Mouse (Mus musculus) gastrocnemius, adult 2 months (tissue): ENCODE data around the gene Slc13a4. TPM values are rescaled to one million over a fixed set of nuclear protein-coding genes. Genes with fewer than 3 reads are reported as not detected.

Experiments
- DNase-seq: peaks from one replicate; pipeline ENCODE4 v3.0.0; 2022
- H3K27ac ChIP-seq: fragments of 200-600 bp; 2 replicates; pipeline ENCODE4 v1.8.1; 2022; ENCODE audit warnings: mild to moderate bottlenecking
- H3K4me3 ChIP-seq: fragments of 200-600 bp; 2 replicates; pipeline ENCODE4 v1.8.1; 2022; ENCODE audit warnings: mild to moderate bottlenecking, moderate library complexity
- CTCF ChIP-seq: fragments of 200-600 bp; IDR thresholded peaks from 2 replicates; pipeline ENCODE4 v1.8.1; 2022; ENCODE audit warnings: antibody characterized with exemption, mild to moderate bottlenecking, moderate library complexity
- intact Hi-C: fragments of 180-260 bp; cut with DNase I; formaldehyde crosslinking; loops from one replicate; pipeline ENCODE4 v1.15.1; 2025
- long read RNA-seq, 2 experiments: library from polyadenylated mRNA; stranded (forward); transcript quantifications; one replicate each; pipeline ENCODE4 v2.0.0; 2021
- total RNA-seq, 2 experiments: library from RNA; stranded (reverse); gene quantifications; 2 replicates each; pipeline ENCODE4 v1.2.3; 2021

The Slc13a4 gene
- under 1 TPM in 1 of 2 experiments, not detected in 1; 0.06 TPM for total RNA-seq
- long read RNA-seq, experiment 1 = 0 reads
- long read RNA-seq, experiment 2 = 0 reads

DNA sequence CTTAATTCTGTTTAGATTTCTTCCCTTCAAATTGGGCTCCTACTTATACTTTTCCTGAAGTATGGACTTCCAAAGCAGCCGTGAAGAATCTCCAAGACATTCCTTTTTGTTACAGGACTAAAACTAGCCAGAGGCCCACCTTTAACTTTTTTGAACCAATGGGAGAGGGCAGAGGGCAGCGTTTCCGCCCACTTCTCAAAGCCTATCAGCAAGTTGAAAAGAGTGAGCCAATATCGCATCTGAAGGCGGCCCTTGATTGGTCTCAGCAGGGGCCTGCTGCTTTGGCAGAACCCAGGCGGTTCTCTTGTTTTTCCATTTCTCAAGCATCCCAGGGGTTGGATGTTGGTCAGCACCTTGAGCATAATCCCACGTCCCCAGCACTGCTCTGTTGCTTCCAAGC is at the start of gene Slc13a4:
Gene Slc13a4 (minus strand): TSS at position 95 of the 400 bp plus-strand sequence.
- no peak for DNase-seq
- intact Hi-C loops = no loop called here
- TF ChIP-seq CTCF = no peak
- Histone ChIP-seq H3K27ac (no peak within 1 kb of the TSS), H3K4me3 (no peak within 1 kb of the TSS)

DNA sequence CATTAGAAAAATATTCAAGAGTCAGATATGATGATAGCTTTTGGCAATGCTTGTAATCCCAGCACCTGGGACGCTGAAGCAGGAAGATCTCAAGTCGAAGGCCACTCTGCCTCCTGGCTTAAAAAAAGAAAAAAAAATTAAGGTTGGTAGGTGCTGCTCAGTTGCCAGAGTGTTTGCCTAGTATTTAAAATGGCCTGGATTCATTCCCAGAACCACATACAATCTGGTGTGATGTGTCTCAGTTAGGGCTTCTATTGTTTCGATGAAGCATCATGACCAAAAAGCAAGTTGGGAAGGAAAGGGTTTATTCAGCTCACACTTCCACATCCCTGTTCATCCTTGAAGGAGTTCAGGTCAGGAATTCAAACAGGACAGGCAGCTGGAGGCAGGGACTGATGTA is 47.4 kb upstream of the Slc13a4 start:
- no peak for TF ChIP-seq CTCF
- intact Hi-C loops = no loop called here
- Histone ChIP-seq H3K27ac (no peak overlapping the region), H3K4me3 (no peak overlapping the region)
- no peak for DNase-seq

DNA sequence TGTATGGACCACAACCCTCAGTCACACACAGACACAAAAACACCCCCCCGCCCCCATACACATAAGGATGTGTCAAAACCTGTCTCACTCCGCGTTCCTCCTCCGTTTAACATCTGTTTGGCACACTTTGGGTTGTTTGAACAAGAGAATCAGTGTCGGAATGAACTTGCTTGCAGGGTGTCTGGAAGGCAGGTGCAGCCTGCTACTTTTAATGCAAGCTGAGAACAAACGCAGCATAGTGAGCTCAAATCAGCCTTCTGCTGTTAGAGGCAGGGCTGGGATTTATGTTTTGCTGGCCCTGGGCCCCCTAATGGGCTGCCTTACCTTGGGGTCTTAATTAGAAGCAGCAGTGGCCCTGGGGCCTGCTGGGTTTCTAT is 46.7 kb upstream of the Slc13a4 start:
- intact Hi-C loops = no loop called here
- no peak for TF ChIP-seq CTCF
- Histone ChIP-seq H3K4me3 (no peak overlapping the region), H3K27ac (no peak overlapping the region)
- DNase-seq = no peak

DNA sequence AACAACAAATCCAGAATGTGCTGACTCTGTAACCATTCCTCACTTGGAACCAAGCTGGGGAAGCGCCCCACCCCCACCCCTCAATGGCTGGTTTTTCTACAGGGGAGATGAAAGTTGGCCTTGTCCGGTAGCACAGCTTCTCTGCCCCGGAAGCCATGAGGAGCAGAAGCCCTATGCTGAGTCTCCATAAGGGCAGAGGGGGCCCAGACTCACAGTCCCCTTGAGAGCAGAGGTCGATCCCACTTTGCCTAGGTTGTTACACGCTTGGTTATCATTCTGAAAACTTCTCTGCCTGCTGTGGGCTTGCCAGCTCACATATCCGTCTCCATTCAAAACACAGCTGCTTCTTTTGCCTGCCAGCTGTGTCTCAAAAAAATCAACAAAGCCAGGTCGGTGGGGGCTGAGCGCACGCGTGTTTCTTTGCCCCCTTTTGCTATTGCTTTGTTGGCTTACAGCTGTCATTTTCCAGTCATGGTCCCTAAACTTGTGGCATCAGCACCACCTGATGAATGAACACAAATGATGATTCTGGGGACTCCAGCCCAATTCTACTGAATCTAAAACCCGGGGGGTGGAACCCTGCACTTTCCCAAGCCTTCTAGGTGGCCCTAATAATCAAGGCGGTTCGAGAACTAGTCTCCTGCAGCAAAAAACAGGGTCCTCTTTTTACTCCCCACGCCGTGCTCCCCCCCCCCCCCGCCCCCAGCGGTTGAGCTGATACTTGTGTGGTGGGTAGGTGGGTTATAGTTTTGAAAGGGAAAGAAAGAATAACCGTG is 46.1 kb upstream of the Slc13a4 start:
- Histone ChIP-seq H3K4me3 (peak overlapping the region; percentile 21; the same call in 1 of the 2 replicates), H3K27ac (peak overlapping the region; percentile 31; the same call in 1 of the 2 replicates)
- TF ChIP-seq CTCF = no peak
- no peak for DNase-seq
- intact Hi-C loops = no loop called here

DNA sequence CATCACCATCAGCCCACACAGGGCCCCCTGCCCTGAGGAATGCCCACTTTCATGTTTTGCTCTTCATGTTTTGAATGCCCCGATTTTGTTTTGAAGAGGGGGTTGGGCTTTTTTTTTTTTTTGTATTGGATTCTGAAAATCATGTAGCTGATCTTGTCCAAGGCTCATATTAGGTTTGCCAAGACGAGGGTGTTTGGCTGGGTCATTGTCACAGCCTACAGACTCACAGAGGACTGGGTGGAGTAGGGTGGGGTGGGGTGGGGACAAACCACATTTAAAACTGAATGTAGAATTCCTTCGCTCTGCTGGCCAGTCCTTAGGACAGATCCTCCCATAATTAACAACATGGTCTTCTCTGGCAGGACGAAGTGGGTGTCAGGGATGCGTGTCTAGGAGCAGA is 45.5 kb upstream of the Slc13a4 start:
- TF ChIP-seq CTCF = no peak
- H3K27ac ChIP-seq = peak overlapping the region; percentile 31; the same call in 1 of the 2 replicates
- intact Hi-C loops = no loop called here
- no peak for DNase-seq
- peak overlapping the region; percentile 21; the same call in 1 of the 2 replicates for H3K4me3 ChIP-seq

DNA sequence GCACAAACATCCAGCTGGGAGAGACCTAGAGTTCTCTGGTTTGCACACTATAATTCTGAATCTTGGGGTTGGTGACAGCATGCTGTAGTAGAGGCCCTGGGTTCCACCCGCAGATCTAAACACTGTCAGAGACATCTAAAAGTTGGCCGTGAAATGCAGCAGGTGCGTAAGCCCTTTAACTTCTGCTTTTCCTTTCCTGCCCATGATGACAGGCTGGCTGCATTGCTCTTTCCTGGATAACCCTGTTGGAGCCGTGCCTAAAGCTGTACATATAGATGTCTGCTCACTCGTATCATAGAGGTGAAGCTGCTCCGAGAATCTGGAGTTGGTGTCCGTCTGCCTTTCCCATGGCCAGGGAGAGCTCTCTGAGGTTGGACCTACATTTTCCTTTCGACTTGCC is 44.9 kb upstream of the Slc13a4 start:
- no peak overlapping the region for H3K27ac ChIP-seq
- no peak for TF ChIP-seq CTCF
- no peak overlapping the region for H3K4me3 ChIP-seq
- DNase-seq = no peak
- intact Hi-C loops = no loop called here

DNA sequence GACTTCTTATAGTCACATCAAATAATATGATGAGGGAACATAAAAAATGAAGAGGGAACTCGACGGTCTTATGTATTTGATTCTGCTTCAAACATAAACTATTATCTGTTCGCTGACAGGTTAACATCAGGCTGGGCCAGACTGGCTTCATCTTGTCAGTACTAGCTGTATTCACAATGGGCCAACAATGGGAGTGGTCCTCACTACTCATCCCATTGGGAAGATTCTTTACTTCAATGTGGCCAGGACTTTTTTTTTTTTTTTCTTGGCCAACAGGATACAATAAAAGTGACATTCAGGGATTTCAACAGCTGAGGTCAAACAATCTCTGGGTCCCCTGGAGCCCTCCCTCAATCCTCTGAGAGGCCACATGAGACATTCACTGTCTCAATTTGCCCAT is 43.9 kb upstream of the Slc13a4 start:
- H3K27ac ChIP-seq = no peak overlapping the region
- intact Hi-C loops = no loop called here
- no peak for TF ChIP-seq CTCF
- H3K4me3 ChIP-seq = no peak overlapping the region
- DNase-seq = no peak

DNA sequence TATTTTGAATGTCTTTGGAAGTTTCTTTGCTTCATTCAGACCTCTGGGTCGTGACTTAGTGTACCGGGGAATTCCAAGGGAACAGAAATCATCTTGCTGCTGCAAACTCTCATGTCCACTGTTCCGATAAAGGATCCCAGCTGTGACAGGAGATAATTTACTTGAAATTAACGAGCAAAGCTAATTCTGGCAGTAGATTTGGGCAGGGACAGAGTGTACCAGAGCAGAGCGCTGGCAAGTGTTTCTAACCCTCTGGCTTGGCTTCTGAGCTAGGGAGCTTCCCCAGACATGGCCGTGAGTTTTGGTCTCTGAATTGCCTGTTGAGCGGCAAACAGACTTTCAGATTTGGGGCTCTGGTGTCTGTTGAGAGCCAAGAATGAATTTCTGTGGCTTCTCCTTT is 41.9 kb upstream of the Slc13a4 start:
- H3K27ac ChIP-seq = peak overlapping the region; percentile 57
- H3K4me3 ChIP-seq = peak overlapping the region; percentile 29
- intact Hi-C loops = no loop called here
- TF ChIP-seq CTCF = no peak
- peak; percentile 66 for DNase-seq

DNA sequence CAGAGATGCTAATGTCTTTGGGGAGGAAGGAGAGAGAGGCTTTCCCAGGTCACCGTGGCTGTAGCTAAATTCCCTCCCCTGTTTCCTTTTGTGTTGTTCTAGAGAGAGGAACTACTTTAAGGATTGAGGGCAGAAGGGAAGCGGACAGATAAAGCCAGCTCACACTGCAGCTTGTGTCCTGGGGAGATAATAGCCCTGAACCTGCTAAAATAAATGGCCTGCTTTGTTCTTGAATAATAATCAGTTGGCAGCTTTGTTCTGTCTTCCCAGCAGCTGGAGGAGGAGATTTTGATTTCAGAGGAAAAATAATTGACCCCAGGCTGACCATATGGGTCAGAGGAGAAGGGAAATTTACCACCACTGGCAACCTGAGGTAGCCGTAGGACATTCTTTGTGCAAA is 30.7 kb upstream of the Slc13a4 start:
- TF ChIP-seq CTCF = no peak
- intact Hi-C loops = no loop called here
- DNase-seq = no peak
- Histone ChIP-seq H3K4me3 (no peak overlapping the region), H3K27ac (no peak overlapping the region)

DNA sequence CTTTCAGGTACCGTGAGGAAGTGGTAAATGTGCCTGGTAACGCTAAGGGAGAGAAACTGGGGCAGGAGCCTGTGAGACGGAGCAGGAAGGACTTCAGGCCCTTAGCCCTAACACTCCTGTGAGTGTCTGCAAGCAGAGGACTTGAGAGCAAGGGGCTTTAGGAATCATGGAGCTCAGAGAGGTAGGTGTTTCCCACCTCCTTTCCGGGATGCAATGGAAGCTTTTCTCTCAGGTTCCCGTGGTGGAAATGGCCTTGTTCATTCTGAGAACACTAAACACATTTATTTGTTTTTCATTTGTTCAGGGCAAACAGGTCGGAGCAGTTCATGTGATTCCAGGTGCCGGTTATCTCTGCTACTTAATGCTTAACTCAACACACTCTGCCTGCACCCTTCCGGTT is 29.9 kb upstream of the Slc13a4 start:
- intact Hi-C loops = no loop called here
- Histone ChIP-seq H3K4me3 (no peak overlapping the region), H3K27ac (no peak overlapping the region)
- no peak for TF ChIP-seq CTCF
- DNase-seq = no peak

DNA sequence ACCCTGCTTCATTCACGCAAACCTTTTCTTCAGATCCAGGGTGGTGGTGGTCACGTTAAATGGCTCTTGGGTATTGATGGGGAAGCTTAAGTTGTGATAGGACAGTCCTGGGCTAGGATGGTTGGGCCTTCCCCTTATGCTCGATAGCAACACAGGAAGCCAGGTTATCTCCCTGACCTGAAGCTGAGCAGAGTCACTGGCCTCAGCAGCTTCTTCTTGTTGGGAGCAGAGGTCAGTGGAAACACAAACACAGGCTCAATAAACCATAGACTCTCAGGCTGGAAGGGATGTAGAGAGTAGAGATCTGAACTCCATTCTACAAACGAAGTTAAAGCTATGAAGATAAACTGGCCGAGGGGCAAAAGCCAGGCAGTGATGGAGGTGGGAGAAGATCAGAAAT is 27.5 kb upstream of the Slc13a4 start:
- Histone ChIP-seq H3K4me3 (no peak overlapping the region), H3K27ac (no peak overlapping the region)
- no peak for DNase-seq
- intact Hi-C loops = no loop called here
- no peak for TF ChIP-seq CTCF

DNA sequence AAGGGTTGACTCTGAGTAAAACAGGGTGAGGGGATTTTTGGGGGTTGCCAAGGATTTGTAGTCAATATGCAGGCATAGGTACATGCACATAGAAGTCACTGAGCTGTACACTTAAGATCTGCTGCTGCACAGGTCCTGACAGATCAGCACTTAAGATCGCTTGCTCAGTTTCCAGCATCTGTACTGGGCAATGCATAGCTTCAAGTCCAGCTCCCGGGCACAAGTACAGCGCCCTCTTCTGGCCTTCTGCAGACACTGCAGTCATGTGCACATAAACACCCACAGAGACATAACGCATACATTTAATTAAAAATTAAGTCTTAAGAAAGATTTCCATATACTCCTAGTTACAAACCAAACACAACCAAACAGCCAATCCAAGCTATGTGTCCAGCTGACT is 26.3 kb upstream of the Slc13a4 start:
- H3K27ac ChIP-seq = no peak overlapping the region
- DNase-seq = no peak

DNA sequence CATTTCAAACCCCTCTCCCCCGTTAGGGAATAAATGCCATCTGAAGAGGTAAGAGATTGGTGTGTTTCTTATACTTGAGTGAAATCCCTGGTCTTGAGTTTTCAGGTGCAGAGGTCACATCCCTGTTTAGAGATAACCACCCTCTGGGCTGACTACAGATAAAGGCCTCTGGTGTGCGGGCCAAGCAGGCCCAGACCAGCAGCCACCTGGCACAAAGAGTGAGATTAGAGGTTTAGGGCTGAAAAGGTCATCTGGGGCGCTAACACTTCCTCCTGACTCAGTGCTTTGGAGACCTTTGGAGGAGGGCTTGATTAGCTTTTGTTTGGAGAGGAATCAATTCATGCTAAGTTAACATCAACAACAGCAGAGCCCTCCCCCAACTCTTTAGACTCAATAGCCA is 25.7 kb upstream of the Slc13a4 start:
- intact Hi-C loops = no loop called here
- H3K27ac ChIP-seq = no peak overlapping the region
- H3K4me3 ChIP-seq = no peak overlapping the region
- TF ChIP-seq CTCF = no peak
- no peak for DNase-seq

More for the DNA sequence above, 26.3 kb upstream of the Slc13a4 start:
- intact Hi-C loops = no loop called here
- no peak overlapping the region for H3K4me3 ChIP-seq
- TF ChIP-seq CTCF = peak; percentile 12; the same call in 1 of the 2 replicates

DNA sequence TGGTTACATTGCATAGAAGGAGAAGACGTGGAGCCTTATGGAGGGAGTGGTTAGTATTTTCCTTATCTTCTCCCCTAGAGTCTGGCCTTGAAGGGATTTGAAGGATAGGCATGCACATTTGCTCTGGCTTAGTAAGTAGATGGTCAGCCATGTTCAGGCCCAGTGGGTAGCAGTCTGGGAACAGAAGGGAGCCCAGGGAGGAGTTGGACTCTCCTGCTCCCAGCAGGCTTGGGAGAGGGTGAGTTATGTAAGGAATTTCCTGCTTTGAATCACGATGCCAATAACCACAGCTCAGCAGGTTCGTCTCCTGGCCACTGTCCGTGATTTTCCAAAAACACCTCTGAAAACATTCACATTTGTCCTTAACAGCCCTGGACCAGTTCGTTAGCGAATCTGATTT is 22.9 kb upstream of the Slc13a4 start:
- intact Hi-C loops = no loop called here
- H3K27ac ChIP-seq = peak overlapping the region; percentile 20
- no peak overlapping the region for H3K4me3 ChIP-seq
- DNase-seq = no peak
- TF ChIP-seq CTCF = no peak
